Mouse (Mus musculus) retina, embryonic 14.5 days (tissue): ENCODE data around the gene Rsph6a.
"Not testable (repeated sequence)": the region's sequence is repeated elsewhere in the genome, so short reads cannot be mapped to it uniquely, and the experiment has no call there.

Source experiments
- DNase-seq: peaks from one replicate; pipeline ENCODE4 v3.0.0-alpha.2; 2015; ENCODE audit warnings: low spot score

Gene Rsph6a

GRCm38 (mm10) chr7:19046286-19047069, 8.0 kb upstream of the Rsph6a start:
- no peak for DNase-seq

- DNase-seq: no peak
Observed at GRCm38 (mm10) chr7:19048006-19048527, 6.4 kb upstream of the Rsph6a start.

GRCm38 (mm10) chr7:19049252-19049651, 5.2 kb upstream of the Rsph6a start:
- no peak for DNase-seq

GRCm38 (mm10) chr7:19050172-19050571, 4.3 kb upstream of the Rsph6a start:
- DNase-seq: no peak

GRCm38 (mm10) chr7:19051161-19051560, 3.3 kb upstream of the Rsph6a start:
- no peak for DNase-seq

- no peak for DNase-seq
Observed at GRCm38 (mm10) chr7:19052345-19053135, 1.9 kb upstream of the Rsph6a start.

GRCm38 (mm10) chr7:19053136-19053532, 1.4 kb upstream of the Rsph6a start:
- no peak for DNase-seq

GRCm38 (mm10) chr7:19054777-19055076, 237 bp downstream of the Rsph6a start:
- DNase-seq: no peak

- DNase-seq: no peak
Observed at GRCm38 (mm10) chr7:19055108-19055507, 618 bp downstream of the Rsph6a start.

- DNase-seq: no peak
Observed at GRCm38 (mm10) chr7:19057405-19057804, 2.9 kb downstream of the Rsph6a start.

- DNase-seq: no peak
Observed at GRCm38 (mm10) chr7:19065896-19066295, 11.4 kb downstream of the Rsph6a start.

- no peak for DNase-seq
Observed at GRCm38 (mm10) chr7:19067063-19067462, 12.6 kb downstream of the Rsph6a start.

- DNase-seq: no peak
Observed at GRCm38 (mm10) chr7:19067935-19068334, 13.4 kb downstream of the Rsph6a start.

- DNase-seq: peak; percentile 90
Observed at GRCm38 (mm10) chr7:19068707-19069106, 14.2 kb downstream of the Rsph6a start.

- DNase-seq: peak; percentile 38
Observed at GRCm38 (mm10) chr7:19069500-19069899, 15.0 kb downstream of the Rsph6a start.

- not testable (repeated sequence) for DNase-seq
Observed at GRCm38 (mm10) chr7:19071024-19071423, 16.5 kb downstream of the Rsph6a start.

- DNase-seq: no peak
Observed at GRCm38 (mm10) chr7:19073504-19073903, 19.0 kb downstream of the Rsph6a start.

GRCm38 (mm10) chr7:19074494-19074893, 20.0 kb downstream of the Rsph6a start:
- DNase-seq: no peak

- DNase-seq: no peak
Observed at GRCm38 (mm10) chr7:19075231-19075630, 20.7 kb downstream of the Rsph6a start.

- DNase-seq: peak; percentile 99
Observed at GRCm38 (mm10) chr7:19075723-19076585, 21.5 kb downstream of the Rsph6a start, which contains the start of gene Dmwd. TSS of gene Dmwd (plus strand) at chr7:19076227.

GRCm38 (mm10) chr7:19076586-19076991, 22.1 kb downstream of the Rsph6a start:
- DNase-seq: peak; percentile 34

- DNase-seq: no peak
Observed at GRCm38 (mm10) chr7:19077761-19078160, 23.3 kb downstream of the Rsph6a start.
